In the genomic region with DNA sequence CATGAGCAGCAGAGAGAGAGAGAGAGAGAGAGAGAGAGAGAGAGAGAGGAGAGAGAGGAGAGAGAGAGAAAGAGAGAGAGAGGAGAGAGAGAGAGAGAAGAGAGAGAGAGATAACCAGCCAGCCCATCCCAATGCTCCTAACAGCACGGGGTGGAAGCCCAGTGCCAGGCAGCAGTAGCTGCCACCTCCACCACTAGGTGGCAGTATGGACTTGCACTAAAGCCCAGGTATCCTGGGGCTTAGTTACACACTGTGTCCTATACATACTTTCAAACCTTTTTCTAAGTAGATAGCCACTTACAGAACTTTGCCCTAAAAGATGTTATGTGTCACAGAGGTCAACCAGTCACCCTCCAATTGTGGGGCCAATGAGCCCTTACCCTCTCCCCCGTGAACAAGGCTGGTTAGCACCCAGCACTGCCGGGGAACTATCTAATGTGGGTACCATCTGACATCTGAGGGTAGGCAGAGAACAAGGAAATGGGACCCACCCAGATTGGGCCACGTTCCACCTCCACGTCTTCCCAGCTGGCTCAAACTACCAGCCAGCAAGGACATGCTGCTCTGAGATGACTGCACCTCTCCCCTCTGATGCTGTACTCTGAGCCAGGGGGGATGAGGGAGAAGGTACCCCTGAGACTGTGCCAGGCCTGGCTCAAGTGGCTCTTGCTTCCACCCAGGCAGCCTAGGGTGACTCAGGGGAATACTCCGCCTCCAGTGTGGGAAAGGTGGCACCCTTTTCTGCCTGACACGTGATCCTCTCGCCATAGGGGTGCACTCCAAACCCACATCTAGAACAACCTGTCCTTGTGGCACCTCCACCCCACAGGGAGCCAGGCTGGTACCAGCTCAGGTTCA, we compare ENCODE assay signal across 9 mouse cellular contexts. TPM values are rescaled to one million over a fixed set of nuclear protein-coding genes. Genes with fewer than 3 reads are reported as not detected.
A peak's percentile ranks its signal among the peaks of the same experiment; 100 is the strongest.
DNase-seq lines count a peak whose midpoint lies in the region; ATAC-seq and TF ChIP-seq lines count a peak whose summit lies in the region.
"Had no signal": no experiment of that assay in that cellular context is flagged by ENCODE, and none has a peak within 500 bp of the region (broad histone marks: within the 10 kb centered on the region; RNA-seq: fewer than 3 reads in every experiment).

No protein-coding gene starts in this region.

- H3K9me3 ChIP-seq in MEL (replicated peaks; ENCODE audit: insufficient read depth, low read length) = no peaks in the 10 kb centered on the region
- no peaks in the 10 kb centered on the region for H3K9me3 ChIP-seq in forebrain, embryonic 14.5 days (replicated peaks; ENCODE audit: control insufficient read depth, low read length)
- H3K9me3 ChIP-seq in hindbrain, embryonic 11.5 days (ENCODE audit: control insufficient read depth, low read length) = no peaks in the 10 kb centered on the region
- H3K9me3 ChIP-seq: limb, embryonic 12.5 days had no signal

- H3K4me2 ChIP-seq in forebrain, embryonic 14.5 days (ENCODE audit: low read length) = no peak overlapping the region
- H3K4me2 ChIP-seq in hindbrain, embryonic 11.5 days (replicated peaks; ENCODE audit: low read depth, low read length) = no peak overlapping the region
- H3K4me2 ChIP-seq: limb, embryonic 12.5 days had no signal

- no peak overlapping the region for H3K27ac ChIP-seq in MEL (ENCODE audit: control insufficient read depth, low read depth, low read length)
- peak overlapping the region; percentile 40; the same call in 1 of the 2 replicates for H3K27ac ChIP-seq in forebrain, embryonic 14.5 days (ENCODE audit: low read depth, low read length)
- no peak overlapping the region for H3K27ac ChIP-seq in hindbrain, embryonic 11.5 days (ENCODE audit: low read depth, low read length)
- H3K27ac ChIP-seq: limb, embryonic 12.5 days had no signal

- TF ChIP-seq CTCF in MEL (IDR thresholded peaks at IDR 0.05 in 2 of 3, conservative IDR thresholded peaks at IDR 0.05 in 1 of 3; ENCODE audit: control insufficient read depth in 1 of 3, insufficient read depth in 1 of 3, low read depth in 2 of 3, low read length in 3 of 3, poor library complexity in 1 of 3, severe bottlenecking in 1 of 3) = peak; percentile 91 to 94 (median 91)

- H3K27me3 ChIP-seq in MEL (ENCODE audit: control insufficient read depth in 1 of 2, insufficient read depth in 2 of 2, low read length in 2 of 2) = no peaks in the 10 kb centered on the region
- no peaks in the 10 kb centered on the region for H3K27me3 ChIP-seq in forebrain, embryonic 14.5 days (replicated peaks; ENCODE audit: control insufficient read depth, insufficient read depth, low read length)
- no peaks in the 10 kb centered on the region for H3K27me3 ChIP-seq in hindbrain, embryonic 11.5 days (ENCODE audit: control insufficient read depth, insufficient read depth, low read length)
- H3K27me3 ChIP-seq: limb, embryonic 12.5 days had no signal

- H3K79me2 ChIP-seq in MEL (ENCODE audit: control insufficient read depth, insufficient read depth, low read length, poor library complexity) = no peaks in the 10 kb centered on the region

- 64% methylated on average over 8 of the region's 8 CpGs for WGBS in forebrain, embryonic 14.5 days
- 71% methylated on average over 8 of the region's 8 CpGs for WGBS in hindbrain, embryonic 11.5 days

- H3K4me1 ChIP-seq in MEL (ENCODE audit: control insufficient read depth in 1 of 2, insufficient read depth in 2 of 2, low read length in 2 of 2) = no peaks in the 10 kb centered on the region
- peaks cover 9% of the 10 kb centered on the region for H3K4me1 ChIP-seq in forebrain, embryonic 14.5 days (ENCODE audit: control insufficient read depth, insufficient read depth, low read length)
- H3K4me1 ChIP-seq in hindbrain, embryonic 11.5 days (replicated peaks; ENCODE audit: control insufficient read depth, insufficient read depth, low read length) = peaks cover 4% of the 10 kb centered on the region

- H3K36me3 ChIP-seq in MEL (ENCODE audit: control insufficient read depth in 1 of 2, insufficient read depth in 2 of 2, low read length in 2 of 2) = no peaks in the 10 kb centered on the region; a peak in 1 of 4 replicates
- H3K36me3 ChIP-seq in forebrain, embryonic 14.5 days (ENCODE audit: control insufficient read depth, insufficient read depth, low read length) = peaks cover 45% of the 10 kb centered on the region
- H3K36me3 ChIP-seq in hindbrain, embryonic 11.5 days (ENCODE audit: control insufficient read depth, insufficient read depth, low read length) = peaks cover 3% of the 10 kb centered on the region; the same call in 1 of the 2 replicates

- peak; percentile 73; the same call in 1 of the 2 replicates for ATAC-seq in forebrain, embryonic 14.5 days
- peak; percentile 80 for ATAC-seq in hindbrain, embryonic 11.5 days (ENCODE audit: low FRiP score)

- DNase-seq in MEL (ENCODE audit: low read depth, low spot score) = peak; percentile 89
- peak; percentile 84 for DNase-seq in cerebellum, adult 11 months
- DNase-seq in forebrain, embryonic 14.5 days (ENCODE audit: low spot score) = peak; percentile 95
- DNase-seq in hindbrain, embryonic 11.5 days (ENCODE audit: low spot score) = peak; percentile 92
- DNase-seq in layer of hippocampus, adult 9-10 months (ENCODE audit: low spot score) = peak; percentile 80
- peak; percentile 88 for DNase-seq in lung, postnatal 10 days
- DNase-seq in retina, postnatal 1 day = peak; percentile 86
- peak; percentile 84 for DNase-seq in thymus, postnatal 25 days

- TF ChIP-seq RAD21 in MEL (IDR thresholded peaks at IDR 0.05; ENCODE audit: low read depth, low read length) = peak; percentile 92

- no peak overlapping the region for H3K4me3 ChIP-seq in MEL (ENCODE audit: control insufficient read depth in 1 of 2, insufficient read depth in 1 of 2, low read depth in 2 of 2, low read length in 2 of 2)
- no peak overlapping the region for H3K4me3 ChIP-seq in forebrain, embryonic 14.5 days (ENCODE audit: low read depth, low read length)
- H3K4me3 ChIP-seq in hindbrain, embryonic 11.5 days (ENCODE audit: low read depth, low read length) = no peak overlapping the region
- H3K4me3 ChIP-seq: limb, embryonic 12.5 days had no signal

- TF ChIP-seq POLR2A in MEL (IDR thresholded peaks at IDR 0.05; ENCODE audit: control insufficient read depth in 1 of 2, insufficient read depth in 1 of 2, low read depth in 1 of 2, low read length in 2 of 2, poor library complexity in 1 of 2) = no peak

- no peak overlapping the region for H3K9ac ChIP-seq in MEL (ENCODE audit: control insufficient read depth, low read depth, low read length, poor library complexity, severe bottlenecking)
- no peak overlapping the region for H3K9ac ChIP-seq in forebrain, embryonic 14.5 days (ENCODE audit: low read length)
- H3K9ac ChIP-seq in hindbrain, embryonic 11.5 days (ENCODE audit: low read depth, low read length) = no peak overlapping the region
- H3K9ac ChIP-seq: limb, embryonic 12.5 days had no signal

- no peak for TF ChIP-seq EP300 in MEL (IDR thresholded peaks at IDR 0.05; ENCODE audit: low read depth in 1 of 2, low read length in 2 of 2)

TF ChIP-seq in MEL, 35 proteins besides CTCF, POLR2A, EP300 and RAD21:
- peak; percentile 78 for TF ChIP-seq JUND (IDR thresholded peaks at IDR 0.05; ENCODE audit: low read depth, low read length)
- peak; percentile 93 for TF ChIP-seq ZC3H11A (IDR thresholded peaks at IDR 0.05; ENCODE audit: low read depth, low read length)
- TF ChIP-seq USF1 (IDR thresholded peaks at IDR 0.05; ENCODE audit: low read depth, low read length) = no peak
- TF ChIP-seq GATA1 (IDR thresholded peaks at IDR 0.05; ENCODE audit: low read depth, low read length) = no peak
- no peak for TF ChIP-seq KAT2A (conservative IDR thresholded peaks at IDR 0.05; ENCODE audit: low read depth, low read length)
- peak; percentile 91 for TF ChIP-seq SMC3 (IDR thresholded peaks at IDR 0.05; ENCODE audit: low read depth, low read length)
- 0 out of 2 replicates have a peak, but pooled peaks have one; percentile 58 for TF ChIP-seq MAZ (IDR thresholded peaks at IDR 0.05; ENCODE audit: low read depth, low read length)
- TF ChIP-seq MXI1 (IDR thresholded peaks at IDR 0.05; ENCODE audit: low read depth, low read length) = no peak
- TF ChIP-seq ZMIZ1 (IDR thresholded peaks at IDR 0.05; ENCODE audit: low read depth, low read length) = no peak
- no peak for TF ChIP-seq MYC (IDR thresholded peaks at IDR 0.05; ENCODE audit: low read depth, low read length)
- no peak for TF ChIP-seq CHD1 (IDR thresholded peaks at IDR 0.05; ENCODE audit: low read depth, low read length)
- no peak for TF ChIP-seq USF2 (IDR thresholded peaks at IDR 0.05; ENCODE audit: borderline replicate concordance in 1 of 2, insufficient read depth in 1 of 2, low read depth in 1 of 2, low read length in 2 of 2)
- peak; percentile 43; the same call in 1 of the 2 replicates for TF ChIP-seq SIN3A (IDR thresholded peaks at IDR 0.05; ENCODE audit: low read length)
- TF ChIP-seq UBTF (IDR thresholded peaks at IDR 0.05; ENCODE audit: borderline replicate concordance, insufficient read depth, low read depth, low read length) = no peak
- no peak for TF ChIP-seq MEF2A (IDR thresholded peaks at IDR 0.05; ENCODE audit: extremely low read depth, insufficient replicate concordance, low read depth, low read length, poor library complexity, severe bottlenecking)
- no peak for TF ChIP-seq HCFC1 (IDR thresholded peaks at IDR 0.05; ENCODE audit: low read depth, low read length)
- TF ChIP-seq NRF1 (IDR thresholded peaks at IDR 0.05; ENCODE audit: insufficient read depth, low read depth, low read length, poor library complexity, severe bottlenecking) = no peak

RNA-seq across cellular contexts. Expression of gene Fbxl18, which starts 15.7 kb away (rescaled TPM):
- total RNA-seq in MEL (2012; rRNA removed) = 3.9 and 4.6 TPM in 2 replicates
- 1 to 10 TPM in 1 of 2 experiments, not detected in 1; 7.4 TPM for polyA plus RNA-seq in MEL (2012; ENCODE audit: insufficient read depth in 1 of 2, insufficient read length in 2 of 2, low read depth in 1 of 2, low replicate concordance in 2 of 2, missing spikeins in 1 of 2)
- 14.5 and 20.8 TPM in 2 replicates for polyA plus RNA-seq in forebrain, embryonic 14.5 days (2014; fragmentation: Nextera tagmentation; extraction: Ambion mirVana)
- polyA plus RNA-seq in hindbrain, embryonic 11.5 days (2014; fragmentation: Nextera tagmentation; extraction: Ambion mirVana) = 12.1 and 14.5 TPM in 2 replicates

RNA-seq across cellular contexts. Expression of gene Actb, which starts 27.0 kb away (rescaled TPM):
- total RNA-seq in MEL (2012; rRNA removed) = 3,019 and 3,042 TPM in 2 replicates
- 1,000 to 10,000 TPM; 1,403 to 4,417 TPM for polyA plus RNA-seq in MEL (2012; ENCODE audit: insufficient read depth in 1 of 2, insufficient read length in 2 of 2, low read depth in 1 of 2, low replicate concordance in 2 of 2, missing spikeins in 1 of 2)
- 18,122 and 18,216 TPM in 2 replicates for polyA plus RNA-seq in forebrain, embryonic 14.5 days (2014; fragmentation: Nextera tagmentation; extraction: Ambion mirVana)
- polyA plus RNA-seq in hindbrain, embryonic 11.5 days (2014; fragmentation: Nextera tagmentation; extraction: Ambion mirVana) = 15,671 and 16,656 TPM in 2 replicates
